Mouse (Mus musculus) megakaryocyte, embryonic 14.5 days (primary cell): ENCODE data around the gene Hcrt. TPM values are rescaled to one million over a fixed set of nuclear protein-coding genes. Genes with fewer than 3 reads are reported as not detected.

Experiments
- H3K27me3 ChIP-seq: replicated peaks from 2 replicates; pipeline ENCODE3; 2012; ENCODE audit warnings: inconsistent platforms
- H3K36me3 ChIP-seq: replicated peaks from 2 replicates; pipeline ENCODE3; 2012; ENCODE audit warnings: low read length, inconsistent platforms, mixed read lengths
- H3K4me1 ChIP-seq: 2 replicates; pipeline ENCODE4 v1.6.1; 2012; ENCODE audit warnings: inconsistent platforms
- H3K4me3 ChIP-seq: replicated peaks from 2 replicates; pipeline ENCODE3; 2012; ENCODE audit warnings: moderate library complexity, mild to moderate bottlenecking, inconsistent platforms
- H3K9me3 ChIP-seq: 2 replicates; pipeline ENCODE4 v1.6.1; 2012; ENCODE audit warnings: inconsistent platforms
- FLI1 ChIP-seq: IDR thresholded peaks from 2 replicates; pipeline ENCODE4 v1.6.1; 2012; ENCODE audit warnings: low read length, inconsistent platforms, mixed read lengths
- GATA1 ChIP-seq: IDR thresholded peaks from 3 replicates; pipeline ENCODE4 v1.6.1; 2012; ENCODE audit warnings: mixed read lengths, low read length, inconsistent platforms, borderline replicate concordance
- polyA plus RNA-seq: library from polyadenylated mRNA; stranded (reverse); fragments of >175 nt; gene quantifications from 2 replicates; pipeline ENCODE4 v1.2.3, GENCODE M21; 2012; ENCODE audit warnings: low replicate concordance; ENCODE audit not compliant: insufficient read depth

Gene Hcrt
- polyA plus RNA-seq, 1 experiment: not detected

DNA sequence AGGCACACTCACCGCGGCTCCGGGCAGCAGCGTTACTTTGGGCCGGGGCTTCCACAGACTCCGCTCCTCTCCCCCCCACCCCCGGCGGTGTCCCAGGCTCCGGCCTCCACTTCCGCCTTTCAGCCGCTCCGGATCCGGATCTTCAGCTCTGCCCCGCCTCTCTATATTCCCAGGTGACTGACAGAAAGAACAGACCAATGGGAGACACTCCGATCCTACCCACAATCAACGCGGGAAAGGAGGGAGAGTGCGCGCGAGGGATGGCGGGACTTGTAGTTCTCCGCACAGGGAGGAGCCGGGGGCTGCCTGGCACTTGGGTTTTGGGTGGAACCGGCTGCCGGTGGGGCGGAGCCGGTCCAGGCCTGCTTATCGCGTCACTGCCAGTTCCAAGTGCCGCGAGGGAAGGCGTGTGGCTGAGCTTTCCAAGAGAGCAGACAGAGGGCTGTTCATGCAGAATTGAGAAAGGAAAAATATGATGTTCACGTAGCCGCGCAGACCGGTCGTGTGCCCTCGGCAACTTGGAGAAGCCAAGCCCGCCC, 24.6 kb downstream of the Hcrt start, which contains the start of gene Rab5c:
Rab5c (minus strand) TSS at position 150 of the 539 bp plus-strand sequence.
- Histone ChIP-seq H3K9me3 (no peaks in the 10 kb centered on the region), H3K4me3 (peak within 1 kb of the TSS; percentile 99), H3K27me3 (no peaks in the 10 kb centered on the region), H3K36me3 (peaks cover 20% of the 10 kb centered on the region), H3K4me1 (peaks cover 56% of the 10 kb centered on the region)
- TF ChIP-seq GATA1 (peak; percentile 60; the same call in 1 of the 3 replicates), FLI1 (peak; percentile 58; the same call in 1 of the 2 replicates)

DNA sequence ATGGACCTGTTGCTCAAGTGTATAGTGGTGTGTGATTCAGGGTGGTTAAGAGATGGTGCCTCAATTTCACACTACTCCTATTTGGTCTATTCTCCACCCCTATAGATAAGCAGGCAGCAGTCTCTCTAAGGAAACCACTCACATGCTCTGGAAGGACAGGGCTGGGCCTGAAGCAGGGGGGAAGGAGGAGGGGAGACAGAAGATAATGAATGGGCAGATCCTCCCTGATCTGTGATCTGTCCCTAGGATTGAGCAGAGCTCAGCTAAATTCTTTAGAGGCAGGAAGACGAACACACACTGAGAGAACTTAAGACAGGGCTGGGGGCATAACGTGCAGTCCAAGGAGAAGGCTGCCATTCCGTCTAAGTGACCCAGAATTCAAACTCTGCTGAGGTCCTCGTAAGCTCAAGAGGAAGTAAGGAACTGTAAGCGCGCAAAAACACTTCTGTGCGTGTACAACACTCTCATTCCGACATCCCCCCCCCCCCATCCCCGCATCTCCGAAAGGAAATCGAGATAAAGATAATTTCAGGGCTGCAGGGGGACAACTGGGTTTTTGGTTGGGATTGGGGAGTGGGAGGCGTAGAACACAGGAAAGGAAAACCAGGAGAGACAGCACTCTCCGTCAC, 25.5 kb downstream of the Hcrt start:
- H3K4me3 ChIP-seq: peak overlapping the region; percentile 99
- peaks cover 29% of the 10 kb centered on the region for H3K36me3 ChIP-seq
- H3K9me3 ChIP-seq: no peaks in the 10 kb centered on the region
- TF ChIP-seq FLI1 (no peak), GATA1 (no peak; the same call in 2 of the 3 replicates)
- H3K27me3 ChIP-seq: no peaks in the 10 kb centered on the region
- peaks cover 62% of the 10 kb centered on the region for H3K4me1 ChIP-seq

DNA sequence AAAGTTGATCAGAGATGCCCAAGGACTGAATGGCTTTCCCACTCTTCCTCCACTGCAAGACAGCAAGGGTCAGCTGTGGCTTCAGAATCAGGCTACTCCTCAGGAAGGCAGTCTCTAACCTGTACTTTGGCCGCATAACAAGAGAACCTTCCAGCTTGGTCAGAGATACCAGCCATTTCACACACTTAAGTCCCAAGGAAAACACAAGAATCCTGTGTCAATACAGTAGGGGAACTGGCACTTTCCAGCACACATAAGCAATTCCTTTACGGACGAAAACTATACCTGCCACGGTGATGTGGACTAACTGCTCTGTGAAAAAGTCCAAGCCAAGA, 26.0 kb downstream of the Hcrt start:
- Histone ChIP-seq H3K4me3 (peak overlapping the region; percentile 99), H3K27me3 (no peaks in the 10 kb centered on the region), H3K9me3 (no peaks in the 10 kb centered on the region), H3K4me1 (peaks cover 67% of the 10 kb centered on the region), H3K36me3 (peaks cover 34% of the 10 kb centered on the region)
- TF ChIP-seq FLI1: no peak
- no peak for TF ChIP-seq GATA1

DNA sequence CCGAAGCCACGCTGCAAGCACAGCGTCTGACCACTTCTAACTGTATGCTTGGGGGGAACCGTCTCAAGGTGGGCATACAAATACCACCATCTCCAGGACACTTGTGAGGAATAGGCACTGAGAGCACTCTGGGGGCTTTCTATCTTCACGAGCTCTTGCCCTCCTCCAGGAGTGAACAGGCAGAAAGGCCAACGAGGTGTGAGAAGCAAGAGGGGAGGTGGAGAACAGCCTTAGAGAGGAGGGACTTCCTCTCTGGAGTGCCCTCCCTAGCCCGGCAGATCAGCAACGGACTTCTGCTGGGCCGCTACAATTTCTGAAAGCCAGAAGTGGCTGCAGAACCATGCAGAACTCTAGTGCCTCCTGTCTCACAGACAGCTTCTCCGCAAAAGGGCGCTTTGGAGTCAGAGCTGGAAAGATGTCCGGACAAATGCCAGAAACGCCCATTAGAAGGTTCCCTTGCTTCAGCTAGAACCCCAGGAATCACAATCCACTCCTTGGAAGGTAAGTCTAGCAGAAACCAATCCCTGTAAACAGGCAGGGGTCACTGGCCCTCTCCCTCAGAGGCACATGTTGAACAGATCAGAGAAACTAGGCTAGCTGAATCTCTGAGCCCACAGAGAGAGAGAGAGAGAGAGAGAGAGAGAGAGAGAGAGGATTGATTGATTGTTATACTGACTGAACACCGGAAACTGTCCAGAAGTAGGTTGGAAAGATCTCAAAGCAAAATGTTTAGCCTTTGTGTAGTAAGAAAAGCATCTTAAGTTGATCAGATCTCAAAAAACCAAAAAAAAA, 26.6 kb downstream of the Hcrt start:
- no peaks in the 10 kb centered on the region for H3K27me3 ChIP-seq
- H3K4me1 ChIP-seq: peaks cover 73% of the 10 kb centered on the region
- H3K36me3 ChIP-seq: peaks cover 40% of the 10 kb centered on the region
- no peaks in the 10 kb centered on the region for H3K9me3 ChIP-seq
- no peak for TF ChIP-seq FLI1
- no peak for TF ChIP-seq GATA1
- H3K4me3 ChIP-seq: peak overlapping the region; percentile 99

DNA sequence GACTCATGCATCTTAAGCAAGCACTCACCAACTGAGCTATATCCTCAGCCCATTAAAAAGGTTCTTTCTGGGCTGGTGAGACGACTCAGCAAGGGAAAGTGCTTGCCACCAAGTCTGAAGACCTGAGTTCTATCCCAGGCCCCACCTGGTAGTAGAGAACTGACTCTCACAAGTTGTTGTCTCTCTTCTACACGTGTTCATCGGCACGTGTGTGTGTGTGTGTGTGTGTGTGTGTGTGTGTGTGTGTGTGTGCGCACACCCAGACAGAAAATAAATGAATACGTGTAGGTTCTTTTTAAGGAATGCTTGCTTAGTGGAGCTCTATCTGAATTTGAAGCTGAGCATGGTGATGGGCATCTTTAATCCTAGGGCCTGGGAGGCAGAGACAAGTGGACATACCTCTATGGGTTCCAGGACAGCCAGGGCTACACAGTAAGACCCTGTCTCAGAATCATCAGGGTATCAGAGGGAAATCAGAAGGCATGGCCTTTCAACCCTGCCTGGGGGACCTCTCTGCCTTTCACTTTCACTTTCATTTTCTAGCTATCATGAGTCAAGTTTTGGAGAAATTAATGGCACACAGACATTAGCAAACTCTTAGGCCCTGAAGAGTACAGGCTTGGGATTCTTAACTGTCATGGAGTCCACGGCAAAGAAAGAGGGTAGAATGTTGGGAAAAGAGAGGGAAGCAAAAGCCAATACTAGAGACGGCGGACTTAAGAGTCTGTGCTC, 27.4 kb downstream of the Hcrt start:
- Histone ChIP-seq H3K4me1 (peaks cover 81% of the 10 kb centered on the region), H3K9me3 (no peaks in the 10 kb centered on the region), H3K36me3 (peaks cover 48% of the 10 kb centered on the region), H3K27me3 (no peaks in the 10 kb centered on the region), H3K4me3 (peak overlapping the region; percentile 99)
- TF ChIP-seq FLI1 (no peak), GATA1 (no peak)

DNA sequence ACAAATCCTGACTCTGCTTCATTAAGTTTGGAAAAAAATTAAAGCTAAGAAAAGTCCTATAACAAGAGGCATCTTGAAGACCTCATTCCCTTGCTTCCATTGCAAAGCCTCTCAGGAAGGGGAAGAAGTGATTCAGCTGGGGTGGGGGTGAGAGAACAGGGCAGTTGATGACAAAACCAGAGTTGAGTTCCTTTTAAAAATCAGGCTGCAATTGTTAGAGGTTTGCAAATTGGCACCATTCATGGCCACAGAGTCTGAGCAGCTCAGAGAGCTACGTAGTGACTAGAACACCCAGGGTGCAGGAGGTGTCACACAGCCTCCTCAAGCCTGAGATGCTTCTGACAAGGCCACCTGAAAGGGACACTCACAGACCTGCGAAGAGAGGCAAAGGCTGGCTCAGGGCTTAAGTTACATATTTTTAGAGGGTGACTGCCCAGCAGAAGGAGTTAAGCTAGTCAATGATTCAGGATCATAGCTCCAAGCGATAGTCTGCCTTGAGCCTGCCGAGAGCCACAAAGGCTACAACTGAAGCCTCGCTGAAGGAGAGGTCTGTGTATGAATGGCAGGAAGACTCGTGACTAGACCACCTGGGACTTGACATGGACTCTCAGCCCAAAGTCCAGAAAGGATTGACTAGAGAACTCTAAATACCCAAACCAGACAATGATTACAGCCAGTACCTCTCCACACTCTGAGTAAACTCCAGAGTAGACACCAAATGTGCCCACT, 32.1 kb downstream of the Hcrt start:
- H3K36me3 ChIP-seq: peaks cover 80% of the 10 kb centered on the region
- TF ChIP-seq FLI1: no peak
- TF ChIP-seq GATA1: no peak
- H3K9me3 ChIP-seq: no peaks in the 10 kb centered on the region
- peak overlapping the region; percentile 54 for H3K4me3 ChIP-seq
- H3K4me1 ChIP-seq: peaks cover 94% of the 10 kb centered on the region
- H3K27me3 ChIP-seq: no peaks in the 10 kb centered on the region

DNA sequence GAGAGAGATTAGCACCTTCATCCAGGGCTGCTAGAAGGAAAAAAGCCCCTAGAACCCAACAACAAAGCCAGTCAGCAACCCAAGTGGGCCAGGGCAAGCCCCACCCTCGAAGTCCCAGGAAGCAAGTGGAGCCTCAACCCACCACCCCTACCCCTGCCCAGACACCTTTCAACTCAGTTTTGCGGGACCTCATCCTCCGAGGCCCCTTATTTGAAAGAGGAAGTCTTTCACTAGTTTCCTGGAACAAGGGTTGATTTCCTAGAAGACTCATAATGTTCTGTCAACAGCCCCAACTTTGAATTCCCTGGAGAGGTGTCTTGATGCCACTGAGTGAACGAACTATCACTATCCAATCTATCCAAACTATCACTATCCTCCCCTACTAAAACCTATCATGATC, 32.8 kb downstream of the Hcrt start:
- H3K36me3 ChIP-seq: peaks cover 82% of the 10 kb centered on the region
- no peak for TF ChIP-seq GATA1
- no peak for TF ChIP-seq FLI1
- H3K9me3 ChIP-seq: no peaks in the 10 kb centered on the region
- no peaks in the 10 kb centered on the region for H3K27me3 ChIP-seq
- H3K4me1 ChIP-seq: peaks cover 94% of the 10 kb centered on the region
- no peak overlapping the region for H3K4me3 ChIP-seq

DNA sequence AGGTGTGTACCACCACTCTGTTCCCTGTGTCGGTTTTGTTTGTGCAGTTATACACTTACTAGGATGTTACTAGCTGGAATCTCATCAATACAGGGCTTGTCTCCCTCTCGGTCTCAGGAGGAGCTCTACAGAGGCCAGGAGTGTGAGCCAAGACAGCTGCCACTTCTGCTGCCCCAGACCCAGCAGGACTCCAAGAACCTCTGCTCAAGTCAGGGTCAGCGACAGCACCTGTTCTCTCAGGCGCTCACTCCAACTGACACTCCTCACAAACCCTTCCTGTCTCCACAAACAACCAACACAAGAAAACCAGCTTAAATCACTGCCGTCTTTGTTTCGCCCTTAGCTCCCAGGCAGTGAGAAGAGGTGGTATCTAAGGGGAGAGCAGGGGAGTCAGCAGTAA, 34.1 kb downstream of the Hcrt start:
- Histone ChIP-seq H3K4me1 (peaks cover 97% of the 10 kb centered on the region), H3K36me3 (peaks cover 80% of the 10 kb centered on the region), H3K9me3 (no peaks in the 10 kb centered on the region), H3K27me3 (no peaks in the 10 kb centered on the region), H3K4me3 (no peak overlapping the region)
- TF ChIP-seq FLI1 (no peak), GATA1 (no peak)

DNA sequence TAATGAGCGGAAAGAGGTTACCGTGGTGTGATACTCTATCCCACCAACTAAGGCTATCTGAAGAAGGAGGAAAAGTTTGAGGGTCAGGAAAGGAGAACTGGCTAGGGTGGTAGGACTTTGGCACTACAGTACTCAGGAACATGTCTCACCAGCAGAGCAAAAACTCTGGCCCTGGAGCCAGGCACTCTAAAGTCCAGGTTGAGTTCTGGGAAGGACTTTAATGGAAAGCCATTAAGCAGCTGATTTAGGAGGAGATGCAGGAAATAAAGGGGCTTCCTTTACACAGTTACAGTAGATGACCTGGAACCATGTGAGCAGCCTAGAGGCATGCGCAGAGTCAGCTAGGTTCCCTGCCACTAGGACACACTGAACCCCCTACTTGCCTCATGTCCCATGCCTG, 35.5 kb downstream of the Hcrt start:
- Histone ChIP-seq H3K9me3 (no peaks in the 10 kb centered on the region), H3K4me3 (no peak overlapping the region), H3K27me3 (no peaks in the 10 kb centered on the region), H3K4me1 (peaks cover 97% of the 10 kb centered on the region), H3K36me3 (peaks cover 73% of the 10 kb centered on the region)
- TF ChIP-seq GATA1 (no peak), FLI1 (no peak)
